Mouse (Mus musculus) heart, adult 8-10 months (tissue): ENCODE results near the gene Zfyve9. TPM values are rescaled to one million over a fixed set of nuclear protein-coding genes. Genes with fewer than 3 reads are reported as not detected.
A peak's percentile ranks its signal among the peaks of the same experiment; 100 is the strongest.
"Not testable (repeated sequence)": the region's sequence is repeated elsewhere in the genome, so short reads cannot be mapped to it uniquely, and the experiment has no call there.

Experiments used
- DNase-seq: peaks from one replicate; pipeline ENCODE4 v3.0.0; 2022; ENCODE audit warnings: low spot score
- total RNA-seq, 4 experiments: library from RNA; stranded (reverse); gene quantifications; 2 replicates each; pipeline ENCODE4 v1.2.4; 2022

Zfyve9 gene
- total RNA-seq, 4 experiments from 2014 or later = 26.8 to 30.7 (median 29.0) TPM

DNA sequence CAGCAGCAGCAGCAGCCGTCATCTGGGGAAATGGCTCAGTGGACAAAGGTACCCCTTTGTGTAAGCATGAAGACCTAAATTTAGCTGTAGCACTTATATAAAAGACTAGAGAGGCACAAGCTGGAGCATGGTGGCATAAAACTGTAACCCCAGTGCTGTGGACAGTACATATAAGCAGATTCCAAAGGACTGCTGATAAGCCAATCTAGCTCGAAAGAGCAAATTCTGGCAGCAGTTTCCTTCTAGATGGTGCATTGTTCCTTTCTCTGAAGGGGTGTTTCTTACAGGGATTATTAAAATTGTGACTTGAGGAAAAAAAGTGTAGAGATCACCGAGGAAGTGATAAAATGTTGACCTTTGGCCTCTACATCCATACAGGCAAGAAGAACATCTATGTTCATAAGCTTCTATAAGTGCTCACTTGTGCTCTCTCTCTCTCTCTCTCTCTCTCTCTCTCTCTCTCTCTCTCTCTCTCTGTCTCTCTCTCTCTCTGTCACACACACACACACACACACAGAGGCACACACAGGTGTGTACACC, 59.3 kb downstream of the Zfyve9 start:
- DNase-seq = no peak

DNA sequence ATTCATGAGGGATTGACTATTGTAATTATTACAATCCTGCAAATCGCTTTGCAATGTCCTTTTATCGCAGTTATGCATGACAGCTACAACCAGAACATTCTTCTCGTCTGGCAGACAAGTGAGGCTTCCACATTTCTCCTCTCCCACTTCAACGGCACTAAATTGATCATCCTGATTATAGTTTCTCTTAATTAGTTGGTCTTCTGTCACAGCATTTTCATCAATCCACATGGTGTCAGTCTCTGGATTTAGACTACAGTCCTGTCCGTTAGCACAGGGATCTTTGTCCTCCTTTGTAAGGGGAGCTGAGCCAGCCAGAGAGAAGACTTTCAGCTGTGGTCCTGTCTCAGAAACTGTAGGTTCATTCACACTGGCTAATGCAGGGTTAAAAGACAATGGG, 61.2 kb downstream of the Zfyve9 start, which contains the start of gene 3110021N24Rik:
Gene 3110021N24Rik (plus strand): TSS at position 301 of the 400 bp plus-strand sequence.
- no peak for DNase-seq

DNA sequence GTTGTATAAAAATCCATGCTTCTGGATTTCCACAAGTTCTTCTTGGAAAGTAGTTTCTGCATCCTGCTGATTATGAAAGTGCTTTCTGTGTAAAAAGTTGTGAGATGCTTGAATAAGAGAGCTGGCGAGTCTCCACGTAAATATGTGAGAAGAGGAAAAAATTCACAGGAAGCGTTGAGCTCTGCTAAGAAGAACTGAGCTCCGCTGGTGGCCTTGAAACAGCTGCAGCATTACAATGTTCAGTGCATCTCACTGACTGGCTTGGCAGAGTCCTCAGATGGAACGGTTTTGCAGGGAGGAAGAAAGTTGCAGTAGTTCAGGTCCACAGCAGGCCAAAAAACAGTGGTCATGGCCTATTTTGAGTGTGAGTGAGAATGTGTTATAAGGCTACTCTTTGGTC, 72.4 kb downstream of the Zfyve9 start:
- peak; percentile 9 for DNase-seq

DNA sequence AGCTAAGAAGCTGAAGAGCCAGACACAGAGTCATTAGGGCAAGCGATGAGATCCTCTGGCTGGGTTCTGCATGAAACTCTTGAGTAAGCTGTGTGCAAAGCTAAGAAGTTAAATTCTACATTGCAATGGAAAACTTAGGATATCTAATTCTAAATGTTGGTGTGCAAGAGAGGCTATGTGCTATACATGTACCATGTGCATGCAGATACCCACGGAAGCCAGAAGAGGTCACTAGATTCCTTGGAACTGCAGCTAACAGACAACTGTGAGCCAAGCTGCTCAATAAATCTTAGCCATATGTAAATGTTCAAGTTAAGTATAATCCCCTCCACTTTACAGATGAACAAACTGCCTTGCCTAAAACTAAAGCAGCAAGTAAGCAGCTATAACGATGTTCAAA, 83.7 kb downstream of the Zfyve9 start:
- DNase-seq = peak; percentile 28

DNA sequence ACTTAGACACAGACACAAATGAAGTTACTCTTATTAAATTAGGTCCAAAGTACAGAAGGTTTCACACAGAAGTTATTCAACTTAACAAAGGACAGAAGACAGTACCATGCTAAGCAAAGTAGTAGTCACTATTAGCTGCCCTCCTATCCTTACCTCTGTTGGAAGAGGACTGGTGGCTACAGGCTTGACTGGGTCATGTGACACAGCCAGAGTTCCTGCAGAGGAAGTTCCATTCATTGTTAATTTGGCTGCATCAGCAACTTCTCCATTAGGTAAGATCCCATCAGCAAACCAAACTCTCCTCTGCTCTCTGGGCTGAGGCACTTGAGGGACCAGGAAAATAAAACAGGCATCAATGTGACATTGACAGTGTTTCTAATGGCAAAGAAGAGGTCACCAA, 89.1 kb downstream of the Zfyve9 start:
- no peak for DNase-seq

DNA sequence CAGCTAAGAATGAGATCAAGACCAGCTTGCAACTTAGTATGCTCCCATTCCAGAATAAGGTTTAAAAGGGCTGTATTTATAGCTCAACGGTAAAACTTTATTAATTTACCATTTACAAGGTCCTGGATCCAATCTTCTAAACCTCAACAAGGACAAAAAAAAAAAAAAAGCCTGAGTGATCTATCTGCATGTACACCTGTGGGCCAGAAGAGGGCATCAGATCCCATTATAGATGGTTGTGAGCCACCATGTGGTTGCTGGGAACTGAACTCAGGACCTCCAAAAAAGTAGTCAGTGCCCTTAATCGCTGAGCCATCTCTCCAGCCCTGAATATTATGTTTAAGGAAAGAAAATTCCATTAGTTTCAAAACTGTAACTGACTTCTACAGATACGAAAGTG, 90.1 kb downstream of the Zfyve9 start:
- DNase-seq = no peak

DNA sequence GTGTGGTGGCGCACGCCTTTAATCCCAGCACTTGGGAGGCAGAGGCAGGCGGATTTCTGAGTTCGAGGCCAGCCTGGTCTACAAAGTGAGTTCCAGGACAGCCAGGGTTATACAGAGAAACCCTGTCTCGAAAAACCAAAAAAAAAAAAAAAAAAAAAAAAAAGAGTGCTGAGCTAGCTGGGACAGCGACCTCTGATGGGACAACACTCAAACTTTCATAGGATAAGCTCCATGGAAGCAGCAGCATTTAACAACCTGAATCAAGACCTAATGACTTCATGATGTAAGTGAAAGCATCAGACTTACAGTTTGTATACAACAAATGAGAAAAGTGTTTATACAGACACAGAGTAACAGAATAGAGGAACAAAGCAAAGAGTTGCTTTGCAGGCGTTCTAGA, 93.5 kb downstream of the Zfyve9 start:
- DNase-seq = not testable (repeated sequence)

DNA sequence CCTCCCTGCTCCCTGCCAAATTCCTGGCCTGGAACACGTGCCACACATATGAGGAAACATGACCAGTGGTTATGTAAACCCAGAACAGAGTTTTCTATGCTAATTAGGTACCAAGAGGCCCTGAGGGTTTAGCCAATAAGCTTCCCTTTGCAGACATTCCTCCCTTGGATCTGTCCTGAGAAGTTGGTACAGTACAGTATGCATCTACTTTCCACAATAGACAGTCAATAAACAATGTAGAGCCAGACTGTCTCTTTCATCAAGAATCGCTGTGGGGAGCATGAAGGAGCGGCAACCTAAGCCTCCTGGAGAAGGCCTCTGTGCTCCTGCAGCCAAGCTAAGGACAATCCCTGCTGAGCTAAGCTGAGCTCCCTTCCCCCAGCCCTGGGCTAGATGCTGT, 94.4 kb downstream of the Zfyve9 start:
- no peak for DNase-seq

DNA sequence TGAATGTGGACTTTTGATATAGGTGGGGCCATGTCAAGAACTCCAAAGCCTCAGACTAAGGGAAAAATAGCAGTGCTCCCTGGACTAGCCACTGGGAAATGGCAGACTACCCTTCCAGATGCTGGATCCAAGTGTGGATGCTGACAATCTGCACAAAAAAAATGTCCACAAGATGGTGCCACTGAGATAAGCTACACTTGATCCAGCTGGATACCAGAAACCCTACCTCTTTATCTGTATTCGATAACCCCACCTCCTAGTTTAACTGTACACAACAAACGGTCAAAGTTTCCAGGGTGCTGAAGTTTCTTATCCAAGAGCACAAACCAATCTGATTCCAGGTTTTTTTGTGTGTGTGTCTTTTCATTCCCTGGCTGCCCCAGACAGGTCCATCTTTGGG, 116.2 kb downstream of the Zfyve9 start:
- no peak for DNase-seq

DNA sequence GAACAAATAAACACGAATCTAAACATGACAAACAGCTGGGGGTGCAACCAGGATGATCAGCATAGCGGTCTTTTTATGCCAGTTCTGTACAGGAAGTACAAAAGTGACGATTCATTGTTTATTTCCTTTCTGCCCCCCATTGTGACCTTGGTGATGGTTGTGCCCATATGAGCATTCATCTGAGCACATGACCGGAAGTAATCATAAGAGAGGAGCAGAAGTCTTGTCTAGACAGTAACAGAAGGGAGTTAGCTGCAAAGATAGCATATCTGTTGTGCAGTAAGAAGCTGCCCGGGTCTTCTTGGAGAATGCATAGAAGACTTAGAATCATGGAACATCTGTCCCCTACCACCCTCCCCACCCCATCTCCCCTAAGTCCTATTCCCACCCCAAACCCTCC, 141.8 kb downstream of the Zfyve9 start:
- DNase-seq = no peak

DNA sequence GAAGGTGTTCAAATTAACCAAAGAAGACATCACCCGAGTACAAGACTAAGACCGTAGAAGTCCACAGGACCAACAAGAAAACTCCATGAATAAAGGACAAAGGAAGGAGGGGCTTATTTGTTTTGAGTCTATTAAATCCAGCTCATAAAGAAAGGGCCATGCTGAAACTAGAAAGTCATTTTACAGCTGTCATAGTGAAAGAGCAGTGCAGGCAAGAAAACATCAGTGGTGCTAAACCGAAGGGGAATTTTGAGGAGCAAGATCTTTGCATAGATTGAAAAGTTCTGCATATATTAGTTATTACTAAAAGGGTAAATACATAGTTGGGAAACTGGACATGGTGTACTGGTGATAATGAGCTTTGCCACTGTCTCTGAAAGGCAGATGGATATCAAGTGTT, 142.9 kb downstream of the Zfyve9 start:
- no peak for DNase-seq

DNA sequence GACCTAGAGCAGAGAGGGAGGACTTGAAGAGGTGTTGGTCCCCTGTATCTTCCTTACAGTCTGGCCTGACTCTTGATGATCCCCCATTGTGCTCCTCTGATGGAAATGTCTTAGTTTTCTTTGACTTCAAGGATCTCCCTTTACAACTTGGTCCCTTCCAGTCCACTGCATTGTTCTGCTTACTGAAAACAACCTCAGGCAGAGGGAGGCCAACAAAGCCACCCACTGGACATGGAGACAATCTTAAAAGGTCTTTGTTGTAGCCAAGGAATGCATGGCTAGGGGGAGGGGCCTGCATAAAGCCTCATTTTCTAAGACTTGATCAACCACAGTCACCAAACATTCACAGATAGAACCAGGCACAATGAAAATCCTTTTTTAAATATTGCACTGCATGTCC, 145.5 kb downstream of the Zfyve9 start:
- no peak for DNase-seq

DNA sequence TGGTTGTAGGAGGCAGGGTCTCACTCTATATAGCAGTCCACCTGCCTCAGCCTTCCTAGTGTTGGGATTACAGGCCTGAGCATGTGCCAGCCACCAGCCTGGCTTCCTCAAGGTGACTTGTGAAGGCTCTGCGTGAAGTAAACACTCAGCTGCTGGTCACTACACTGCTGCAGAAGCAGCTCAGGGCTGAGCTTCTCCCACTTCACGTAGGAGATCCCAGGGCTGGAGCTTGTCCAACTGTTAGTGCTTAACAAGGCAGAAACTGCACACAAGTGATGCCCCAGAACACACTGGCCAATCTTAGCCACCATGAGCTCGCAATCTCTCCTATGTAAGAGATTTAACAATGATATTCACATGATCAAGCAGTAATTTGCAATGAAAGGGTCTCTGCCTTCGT, 145.9 kb downstream of the Zfyve9 start:
- no peak for DNase-seq

DNA sequence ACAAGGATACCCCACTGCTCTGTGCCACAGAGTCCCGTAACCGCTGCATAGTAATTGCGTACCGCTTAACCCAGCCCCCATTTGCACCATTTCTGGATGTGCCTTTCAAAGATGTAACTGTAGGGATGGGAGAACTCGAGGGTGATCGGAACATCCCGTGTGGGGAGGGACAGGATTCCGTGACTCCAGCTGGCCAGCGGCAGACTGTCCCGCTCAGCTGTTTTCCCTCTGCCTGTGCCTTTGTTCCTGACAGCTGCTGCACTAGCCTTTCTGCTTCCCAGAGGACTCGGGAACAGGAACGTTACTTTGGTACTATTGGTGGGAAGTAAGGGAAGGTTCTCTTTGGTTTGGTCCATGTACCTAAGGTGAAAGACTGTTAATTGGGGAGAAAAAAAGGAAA, 146.9 kb downstream of the Zfyve9 start:
- DNase-seq = no peak

DNA sequence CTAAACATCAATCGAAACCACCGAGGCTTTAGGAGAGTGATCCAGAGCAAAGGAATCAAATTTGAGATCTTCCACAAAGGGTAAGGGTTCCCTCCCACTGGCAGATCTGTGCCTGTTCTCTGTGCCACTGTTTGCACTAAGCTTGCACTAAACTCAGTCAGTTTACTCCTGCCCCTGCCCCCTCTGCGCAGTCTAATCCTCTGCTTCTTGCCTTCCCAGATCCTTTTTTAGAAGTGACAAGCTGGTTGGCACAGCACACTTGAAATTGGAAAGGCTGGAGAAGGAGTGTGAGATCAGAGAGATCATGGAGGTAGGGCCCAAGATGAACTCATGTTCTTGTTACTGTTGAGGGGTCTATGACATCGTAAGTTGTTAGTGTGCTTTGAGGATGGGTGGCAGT, 149.0 kb downstream of the Zfyve9 start:
- DNase-seq = no peak

DNA sequence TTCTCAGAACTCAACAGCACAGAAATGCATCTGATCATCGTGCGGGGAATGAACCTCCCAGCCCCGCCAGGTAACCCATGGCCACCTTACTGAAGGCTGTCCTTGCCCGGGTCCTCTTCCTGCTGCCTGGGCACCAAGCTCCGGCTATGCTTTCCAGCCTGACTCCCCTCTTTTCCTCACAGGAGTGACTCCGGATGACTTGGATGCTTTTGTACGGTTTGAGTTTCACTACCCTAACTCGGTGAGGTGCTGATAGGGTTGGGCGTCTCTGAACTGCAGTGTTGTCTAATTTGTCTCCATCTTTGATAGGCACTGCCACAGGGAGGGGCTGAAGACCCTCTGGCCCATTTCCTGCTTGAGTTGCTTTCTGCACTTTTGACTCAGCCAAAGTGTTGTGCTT, 150.5 kb downstream of the Zfyve9 start:
- no peak for DNase-seq

DNA sequence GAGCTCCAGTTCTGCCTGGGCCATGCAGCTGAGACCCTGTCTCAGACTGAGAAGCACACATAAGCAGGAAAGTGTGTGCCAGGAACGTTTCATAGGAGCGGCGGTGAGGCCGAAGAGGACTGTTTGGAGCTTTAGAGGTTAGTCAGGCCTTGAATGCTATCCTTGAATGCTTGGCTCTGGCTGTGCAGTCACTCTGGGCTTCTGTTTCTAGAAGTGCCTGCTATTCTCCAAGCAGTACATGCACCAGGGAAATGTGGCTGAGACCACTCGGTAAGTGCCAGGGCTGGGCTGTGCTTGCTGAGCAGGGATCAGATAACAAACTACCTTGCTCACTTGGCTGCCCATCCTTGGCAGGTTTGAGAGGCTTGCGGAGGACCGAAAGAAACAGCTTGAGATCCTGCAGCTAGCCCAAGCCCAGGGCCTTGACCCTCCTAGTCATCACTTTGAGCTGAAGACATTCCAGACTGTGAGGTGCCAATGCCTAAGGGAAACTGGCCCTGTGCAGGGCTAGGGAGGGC, 151.2 kb downstream of the Zfyve9 start:
- DNase-seq = no peak

DNA sequence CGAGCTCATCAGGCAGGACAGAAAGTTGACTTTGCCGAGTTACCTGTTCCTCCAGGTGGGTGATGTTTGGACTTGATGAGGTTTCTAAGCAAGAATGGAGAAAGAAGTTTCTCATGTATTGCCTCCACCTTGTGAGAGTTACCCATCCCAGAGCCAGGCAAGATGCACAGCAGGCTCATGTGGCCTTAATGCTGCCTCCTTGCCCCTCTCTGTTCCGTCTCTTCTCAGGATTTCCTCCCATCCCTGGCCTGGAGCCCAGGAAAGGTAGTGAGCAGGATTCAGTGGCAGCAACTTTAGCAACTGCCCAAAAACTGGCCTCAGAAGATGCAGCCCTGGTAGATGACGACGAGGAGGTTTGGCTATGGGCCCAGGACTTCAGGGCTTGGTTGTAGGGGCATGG, 153.5 kb downstream of the Zfyve9 start:
- no peak for DNase-seq

DNA sequence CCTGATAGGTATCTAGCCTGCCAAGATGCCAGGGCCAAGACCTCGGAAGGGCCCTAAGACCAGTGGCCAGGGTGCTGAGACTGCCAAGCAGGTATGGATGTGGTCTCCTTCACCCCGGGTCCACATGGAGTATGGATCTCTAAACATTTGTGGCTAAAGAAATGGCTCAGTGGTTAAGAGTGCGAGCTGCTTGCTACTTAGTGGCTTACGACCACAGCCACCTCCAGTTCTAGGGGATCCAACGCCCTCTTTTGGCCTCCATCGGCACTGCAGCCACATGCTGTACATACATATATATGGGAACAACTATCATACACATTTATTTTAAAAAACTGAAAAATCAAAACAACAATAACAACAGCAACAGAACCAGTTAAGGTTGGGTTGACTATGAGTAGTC, 159.1 kb downstream of the Zfyve9 start:
- DNase-seq = no peak

DNA sequence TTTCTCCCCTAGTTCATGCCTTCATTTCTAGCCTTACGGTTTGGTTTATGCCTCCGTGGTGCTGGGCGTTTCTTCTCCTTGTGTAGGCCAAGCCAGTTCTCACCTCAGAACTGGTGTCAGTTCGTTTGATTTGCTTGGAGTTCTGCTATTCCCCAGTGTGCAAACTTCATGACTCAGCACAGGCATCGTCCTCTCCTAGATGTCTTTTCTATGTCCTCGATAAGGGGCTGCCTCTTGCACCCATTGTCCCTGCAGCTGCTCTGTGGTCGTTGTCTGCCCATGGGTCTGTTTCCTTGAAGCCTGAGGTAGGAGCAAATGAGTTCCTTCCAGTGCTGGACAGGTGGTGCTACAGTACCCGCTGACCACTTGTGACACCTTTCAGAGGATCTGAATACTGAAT, 160.1 kb downstream of the Zfyve9 start:
- DNase-seq = no peak

DNA sequence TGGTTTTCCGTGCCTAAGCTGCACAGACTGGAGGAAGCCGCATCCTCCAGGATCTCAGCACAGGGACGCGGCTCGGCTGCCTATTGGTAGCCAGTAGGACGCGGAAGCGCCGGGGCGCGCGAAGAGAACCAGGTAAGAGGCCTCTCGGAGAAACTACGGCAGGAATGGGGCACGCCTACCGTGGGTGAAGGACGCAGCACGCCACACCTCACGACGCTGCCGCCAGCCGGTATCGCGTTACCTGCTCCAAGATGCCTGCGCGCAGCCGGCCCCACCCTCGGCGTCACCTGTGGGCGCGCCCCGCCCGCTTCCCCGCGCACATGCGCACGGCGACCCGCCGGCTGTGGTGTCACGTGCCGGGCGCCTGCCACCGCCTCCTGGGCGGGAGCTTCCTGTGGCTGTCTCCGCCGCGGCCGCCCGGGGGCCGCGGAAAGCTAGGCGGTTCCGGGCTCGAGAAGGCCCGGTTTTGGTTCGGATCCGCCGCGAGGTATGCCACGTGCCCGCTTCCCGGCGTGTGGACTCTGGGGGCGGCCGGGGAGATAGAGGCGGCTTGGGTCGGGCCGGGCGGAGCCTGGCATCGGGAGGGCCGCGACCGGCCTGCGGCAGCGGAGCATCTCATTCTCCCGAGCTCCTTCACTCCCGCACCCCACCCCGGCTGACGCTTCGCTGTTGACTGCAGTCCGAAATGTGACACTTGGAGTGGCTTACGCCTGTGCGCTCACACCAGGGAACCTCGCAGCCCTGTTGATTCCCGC, 160.8 kb downstream of the Zfyve9 start, which contains the start of gene Cc2d1b:
Gene Cc2d1b (plus strand): TSS at position 354 of the 755 bp plus-strand sequence.
- DNase-seq = peak; percentile 84

DNA sequence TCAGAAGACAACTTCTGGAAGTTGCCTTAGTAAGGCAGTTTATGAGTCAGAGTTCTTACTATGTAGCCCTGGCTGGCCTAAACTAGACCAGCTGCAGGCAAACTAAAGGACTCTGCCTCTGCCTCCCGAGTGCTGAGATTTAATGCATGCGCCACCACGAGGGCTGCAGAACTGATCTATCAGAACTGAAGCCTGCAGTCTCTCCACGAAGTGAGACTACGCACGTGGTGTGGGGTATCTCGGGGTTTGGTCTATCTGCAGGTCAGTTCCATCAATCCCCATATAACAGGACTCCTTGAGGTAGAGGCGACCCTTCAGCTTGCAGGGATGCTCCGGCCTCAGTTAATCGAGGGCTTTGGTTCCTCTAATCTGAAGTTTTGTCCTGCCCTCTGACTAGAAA, 161.4 kb downstream of the Zfyve9 start:
- DNase-seq = peak; percentile 11

DNA sequence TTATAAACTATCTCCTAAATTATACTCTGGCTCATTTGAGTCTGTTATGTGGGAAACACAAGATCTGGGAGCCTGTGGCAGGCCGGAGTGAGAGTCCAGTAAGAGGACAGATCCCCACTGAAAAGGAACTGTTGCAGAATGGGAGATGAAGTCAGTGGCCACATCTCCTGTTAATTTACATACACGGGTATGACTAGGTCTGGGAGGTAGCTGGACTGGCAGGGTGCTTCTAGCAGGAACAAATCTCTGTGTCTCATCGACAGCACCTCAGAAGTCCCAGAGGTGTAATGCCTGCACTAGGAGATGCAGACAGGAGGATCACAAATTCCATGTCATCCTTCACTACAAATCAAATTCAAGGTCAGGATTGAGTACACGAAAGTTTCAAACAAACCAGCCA, 162.0 kb downstream of the Zfyve9 start:
- DNase-seq = no peak
